Mouse (Mus musculus): ENCODE measurements at regions not wholly inside any gene's neighbourhood (a gene's known extent, or its start where the extent isn't known, plus 50 kb on each side); places are given as distances from the start of the nearest gene placed in this dataset.
A peak's percentile ranks its signal among the peaks of the same experiment; 100 is the strongest.

GRCm38 (mm10) chr8:35991936-35992603, 226.5 kb downstream of the Gm19410 start:
- DNase-seq (ENCODE audit: low read depth, low spot score), result no peak

GRCm38 (mm10) chr8:35996330-35997077, 230.9 kb downstream of the Gm19410 start:
- DNase-seq (ENCODE audit: low read depth, low spot score), result no peak

- no peak for DNase-seq (ENCODE audit: low read depth, low spot score)
These were observed 234.0 kb downstream of the Gm19410 start for GRCm38 (mm10) chr8:35999584-35999983.

DNA sequence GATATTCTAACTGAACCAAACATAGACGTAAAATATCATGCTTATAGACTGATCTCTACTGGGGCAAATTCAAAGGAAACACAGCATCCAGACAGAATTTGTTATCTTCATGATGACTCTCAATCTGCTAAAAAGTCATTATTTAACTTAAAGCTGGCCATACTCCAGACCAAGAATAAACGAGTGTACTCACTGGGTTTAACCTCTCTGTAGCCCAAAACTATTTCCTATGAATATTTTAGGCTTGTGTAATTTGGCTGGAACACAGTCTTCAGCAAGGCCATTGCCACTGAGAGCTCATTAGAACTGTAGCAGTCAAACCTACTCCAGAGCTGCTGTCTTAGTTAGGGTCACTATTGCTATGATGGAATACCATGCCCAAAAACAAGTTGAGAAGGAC, 238.8 kb downstream of the Gm19410 start:
- no peak for DNase-seq (ENCODE audit: low read depth, low spot score)

DNA sequence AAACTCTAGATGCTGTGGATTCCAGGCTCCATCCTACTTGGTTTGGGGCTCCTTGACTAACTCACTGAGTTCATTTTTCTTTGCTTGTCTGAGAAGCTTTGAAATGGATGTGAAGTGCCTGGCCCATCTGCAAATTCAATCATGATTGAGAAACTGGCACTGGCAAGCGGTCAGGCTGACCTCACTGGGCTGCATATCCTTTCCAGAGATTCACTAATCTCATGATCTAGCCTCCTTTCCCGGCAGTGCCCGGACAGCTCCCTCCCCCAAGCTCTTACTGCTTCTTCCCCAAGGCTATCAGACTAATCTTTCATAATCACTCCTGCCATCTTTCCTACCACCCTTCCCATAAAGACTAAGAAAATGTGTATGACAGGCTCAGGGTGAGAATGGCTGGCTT, 239.9 kb downstream of the Gm19410 start:
- DNase-seq (ENCODE audit: low read depth, low spot score), result no peak

GRCm38 (mm10) chr8:36007724-36008123, 242.1 kb downstream of the Gm19410 start:
- DNase-seq (ENCODE audit: low read depth, low spot score), result no peak

DNA sequence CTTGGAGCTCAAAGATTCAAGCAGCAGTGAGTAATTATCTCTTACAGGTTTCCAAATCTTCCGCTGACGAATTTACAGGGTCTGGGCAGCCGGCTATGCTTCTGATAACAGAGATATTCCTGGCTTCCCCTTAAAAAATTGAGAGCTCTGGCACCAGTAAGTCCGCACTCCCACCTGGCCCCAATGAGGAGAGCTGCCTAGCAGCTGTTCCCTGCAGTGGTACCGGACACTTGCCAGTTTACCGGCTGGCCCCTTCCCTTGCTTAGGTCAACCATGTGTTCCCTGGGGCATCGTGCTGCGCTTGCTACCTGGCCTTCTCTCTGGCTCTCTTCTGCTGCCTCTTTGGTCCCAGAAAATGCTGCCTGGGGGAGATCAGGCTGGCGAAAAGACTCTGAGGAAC, 244.0 kb downstream of the Gm19410 start:
- DNase-seq (ENCODE audit: low read depth, low spot score), result no peak

- DNase-seq (ENCODE audit: low read depth, low spot score), result no peak
These were observed 245.0 kb downstream of the Gm19410 start for GRCm38 (mm10) chr8:36010446-36011217.

- peak; percentile 59 for DNase-seq (ENCODE audit: low read depth, low spot score)
These were observed 249.3 kb downstream of the Gm19410 start for GRCm38 (mm10) chr8:36014862-36015261.

DNA sequence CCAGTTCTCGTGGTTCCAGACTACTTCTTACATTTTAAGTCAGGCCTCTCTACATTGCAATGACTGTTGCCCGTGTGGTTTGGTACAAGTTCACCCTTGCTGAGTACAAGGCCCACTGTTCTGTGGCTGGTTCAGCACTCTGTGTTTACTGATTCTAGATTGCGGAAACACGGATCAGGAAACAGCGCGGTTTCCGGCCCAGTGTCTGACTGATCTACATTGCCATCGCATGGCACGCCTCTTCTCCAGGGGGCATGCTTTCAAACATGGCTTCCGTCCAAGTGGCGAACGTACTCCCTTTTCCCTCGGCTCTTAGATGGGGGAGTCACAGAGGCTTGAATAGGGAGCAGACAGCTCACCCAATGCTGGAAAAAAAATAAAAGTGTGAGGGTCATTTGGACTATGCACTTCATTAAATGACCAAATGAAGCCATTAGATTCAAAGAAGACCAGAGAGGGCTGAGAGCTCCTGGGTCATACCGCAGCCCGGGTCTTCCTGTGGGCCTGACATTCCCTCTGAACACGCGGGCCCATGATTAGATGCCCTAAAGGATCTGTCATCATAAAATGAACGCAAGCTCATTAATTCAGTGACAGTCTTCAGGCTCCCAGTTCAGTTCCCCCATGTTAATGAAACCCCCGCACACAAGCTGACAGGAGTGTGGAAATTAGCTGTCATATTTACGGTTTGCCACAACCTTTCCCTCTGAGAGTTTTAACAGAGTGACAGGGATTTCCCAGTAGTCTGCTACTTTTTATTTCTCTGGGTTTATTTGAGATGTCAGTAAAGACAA, 250.9 kb downstream of the Gm19410 start:
- no peak for DNase-seq (ENCODE audit: low read depth, low spot score)

DNA sequence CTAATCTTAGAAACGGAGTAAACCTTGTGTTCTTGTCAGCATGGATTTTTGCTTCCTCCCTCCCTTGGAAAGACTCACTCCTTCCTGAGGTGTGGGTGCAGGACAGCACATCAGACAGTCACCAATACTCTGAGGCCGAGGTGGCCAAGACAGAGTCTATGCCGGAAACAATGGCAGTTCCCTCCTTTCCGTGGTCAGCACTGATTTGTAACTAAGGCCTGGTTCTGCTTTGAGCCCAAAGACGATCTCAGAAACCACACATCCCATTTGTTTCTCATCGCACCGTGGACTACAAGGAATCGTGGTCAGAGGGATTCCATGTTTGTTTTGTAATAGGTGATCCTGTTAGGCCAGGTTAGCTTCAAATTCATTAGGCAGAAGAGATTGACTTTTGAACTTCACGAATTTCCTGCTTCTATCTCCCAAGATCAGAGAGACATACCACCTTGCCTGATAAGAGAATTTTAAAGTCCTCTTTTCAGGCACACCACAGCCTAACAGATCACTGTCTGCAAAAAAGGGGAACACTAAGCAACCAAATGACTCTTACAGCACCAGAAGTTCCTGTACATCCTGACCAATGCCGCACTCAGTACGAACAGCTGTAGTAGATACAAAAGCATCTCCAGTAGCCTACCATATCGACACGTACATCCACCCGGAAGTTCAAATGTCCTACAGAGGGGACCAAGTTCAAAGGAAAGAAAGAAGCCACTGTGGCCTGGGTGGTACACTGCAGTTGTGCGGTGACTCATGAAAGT, 253.6 kb downstream of the Gm19410 start:
- DNase-seq (ENCODE audit: low read depth, low spot score), result no peak

- DNase-seq (ENCODE audit: low read depth, low spot score), result no peak
These were observed 254.3 kb downstream of the Gm19410 start for GRCm38 (mm10) chr8:36019895-36020294.

- no peak for DNase-seq (ENCODE audit: low read depth, low spot score)
These were observed 262.0 kb downstream of the Gm19410 start for GRCm38 (mm10) chr8:36027586-36027985.

DNA sequence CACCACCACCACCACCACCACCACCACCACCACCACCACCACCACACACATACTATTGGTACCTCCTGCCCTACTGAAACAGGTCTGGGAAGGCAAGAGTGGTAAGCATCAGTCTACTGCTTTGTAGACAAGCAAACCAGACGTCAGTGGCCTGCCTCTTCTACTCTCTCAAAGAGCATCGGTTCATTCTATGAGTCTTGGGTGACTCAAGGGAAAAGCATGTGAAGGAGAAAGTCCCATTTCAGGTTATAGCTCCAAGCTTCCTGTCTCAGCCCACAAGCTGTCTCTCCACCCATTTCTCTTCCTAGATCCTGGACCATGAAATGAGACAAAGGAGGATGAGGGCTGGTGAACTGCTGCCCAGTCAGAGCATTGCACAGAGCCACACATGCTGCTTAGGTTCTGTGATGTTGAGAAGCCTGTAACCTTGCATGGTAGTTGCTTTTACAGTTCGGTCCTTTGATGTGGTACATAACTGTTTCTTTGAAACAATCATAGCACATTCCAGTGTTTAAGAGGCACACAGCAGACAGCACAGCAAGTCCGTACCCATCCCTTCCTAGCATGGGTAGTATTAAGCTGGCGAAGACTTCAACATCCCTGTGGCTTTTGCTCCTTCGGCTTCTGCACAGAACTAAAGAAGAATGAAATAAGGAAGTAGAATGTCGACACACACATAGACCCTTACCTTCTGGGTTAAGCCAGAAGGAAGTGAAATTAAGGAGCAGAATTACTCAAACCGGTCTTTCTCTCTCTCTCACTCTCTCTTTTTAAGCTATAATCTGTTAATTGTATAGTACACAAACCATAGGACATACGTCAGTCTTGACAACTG, 262.7 kb downstream of the Gm19410 start:
- DNase-seq (ENCODE audit: low read depth, low spot score), result no peak

GRCm38 (mm10) chr8:36029445-36029844, 263.9 kb downstream of the Gm19410 start:
- DNase-seq (ENCODE audit: low read depth, low spot score), result no peak

- no peak for DNase-seq (ENCODE audit: low read depth, low spot score)
These were observed 264.6 kb downstream of the Gm19410 start for GRCm38 (mm10) chr8:36030237-36030636.

GRCm38 (mm10) chr8:36031966-36032719, 266.6 kb downstream of the Gm19410 start:
- DNase-seq (ENCODE audit: low read depth, low spot score), result no peak

- DNase-seq (ENCODE audit: low read depth, low spot score), result no peak
These were observed 269.7 kb downstream of the Gm19410 start for GRCm38 (mm10) chr8:36035339-36035738.

GRCm38 (mm10) chr8:36036271-36036670, 270.7 kb downstream of the Gm19410 start:
- no peak for DNase-seq (ENCODE audit: low read depth, low spot score)
